Mouse (Mus musculus) gastrocnemius, postnatal 36 days (tissue): Measurements from ENCODE around the gene Dchs1. TPM values are rescaled to one million over a fixed set of nuclear protein-coding genes. Genes with fewer than 3 reads are reported as not detected.

Experiments used
- DNase-seq, 2 experiments: peaks; one replicate each; pipeline ENCODE4 v3.0.0; 2022
- intact Hi-C: fragments of 180-260 bp; cut with DNase I; formaldehyde crosslinking; loops from one replicate; pipeline ENCODE4 v1.15.1; 2025
- long read RNA-seq, 2 experiments: library from polyadenylated mRNA; stranded (forward); transcript quantifications; one replicate each; pipeline ENCODE4 v2.0.0; 2021
- total RNA-seq, 2 experiments: library from RNA; stranded (reverse); gene quantifications; 2 replicates each; pipeline ENCODE4 v1.2.3; 2021

Dchs1 gene
- 1 to 10 TPM; 3.1 to 4.0 TPM for total RNA-seq
- long read RNA-seq, experiment 1, partial matches to known transcripts: 0 of 1 reads
- long read RNA-seq, experiment 1, other reads (novel, unspliced or antisense): 1 of 1 reads
- long read RNA-seq, experiment 2, partial matches to known transcripts: 0 of 2 reads
- long read RNA-seq, experiment 2, other reads (novel, unspliced or antisense): 2 of 2 reads

DNA sequence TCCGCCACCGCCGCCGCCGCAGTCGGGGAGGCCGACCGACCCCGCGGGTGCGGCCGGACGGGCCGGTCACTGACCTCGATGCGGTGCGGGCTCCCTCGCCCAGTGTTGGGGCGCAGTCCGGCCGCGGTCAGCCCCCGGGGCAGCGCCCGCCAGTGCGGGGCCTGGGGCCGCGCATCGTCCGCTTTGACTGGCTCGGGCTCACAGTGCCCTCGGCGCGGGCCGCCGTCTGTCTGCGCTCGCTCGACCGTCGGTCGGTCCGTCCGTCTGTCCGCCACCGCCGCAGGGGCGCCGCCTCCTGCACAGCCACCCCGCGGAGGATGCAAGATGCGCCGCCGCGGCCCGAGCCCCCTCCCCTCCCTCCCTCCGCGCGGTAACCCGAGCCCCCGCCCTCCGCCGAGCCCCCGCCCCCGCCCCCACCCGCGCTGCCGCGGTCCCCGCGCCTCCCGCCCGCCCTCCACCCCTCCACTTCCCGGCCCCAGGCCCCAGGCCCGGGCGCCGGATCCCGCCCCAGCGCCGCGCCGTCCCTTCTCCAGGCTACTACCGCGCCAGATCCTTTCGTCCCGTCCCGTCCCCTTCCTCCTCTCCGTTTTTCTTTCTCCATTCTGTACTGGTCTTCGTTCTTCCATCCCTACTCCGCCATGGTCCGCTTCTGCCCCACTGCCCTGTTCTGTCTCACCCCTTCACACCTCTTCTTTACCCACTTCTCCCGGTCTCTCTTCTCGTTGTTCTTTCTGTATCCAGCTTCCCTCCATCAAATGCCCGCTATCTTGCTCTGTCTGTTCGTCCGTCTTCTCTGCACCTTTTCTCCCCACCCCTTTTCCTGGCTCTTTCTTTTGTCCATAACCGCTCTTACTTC, at the start of gene Dchs1:
Dchs1 (minus strand) TSS at position 370 of the 856 bp plus-strand sequence.
- no peak for DNase-seq
- intact Hi-C loops: no loop called here

DNA sequence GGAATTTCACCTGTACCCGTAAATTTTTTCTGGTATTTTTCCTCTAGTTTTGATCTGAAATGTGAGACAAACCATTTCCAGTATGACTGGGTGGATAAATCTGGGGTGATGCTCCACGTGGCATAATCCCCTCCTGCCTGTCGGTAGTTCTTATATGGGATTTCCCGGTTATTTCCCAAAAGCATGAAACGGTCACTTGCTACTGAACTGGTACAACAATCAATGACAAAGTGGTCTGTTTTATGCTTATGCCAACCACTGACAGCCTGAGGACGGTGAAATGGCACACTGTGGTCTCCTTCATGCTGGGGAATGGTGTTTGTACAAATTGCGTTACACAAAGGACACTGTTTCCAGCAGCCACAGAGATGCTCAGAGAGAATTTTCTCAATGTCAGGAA, 36.8 kb upstream of the Dchs1 start:
- DNase-seq: no peak
- intact Hi-C loops: no loop called here

- intact Hi-C loops: loop anchor here (10.0 kb wide), 1 partner anchor 164 kb away; the partner anchor contains the start of gene Dnhd1
- DNase-seq: no peak
Observed at GRCm38 (mm10) chr7:105818483-105818882, 31.0 kb upstream of the Dchs1 start.

DNA sequence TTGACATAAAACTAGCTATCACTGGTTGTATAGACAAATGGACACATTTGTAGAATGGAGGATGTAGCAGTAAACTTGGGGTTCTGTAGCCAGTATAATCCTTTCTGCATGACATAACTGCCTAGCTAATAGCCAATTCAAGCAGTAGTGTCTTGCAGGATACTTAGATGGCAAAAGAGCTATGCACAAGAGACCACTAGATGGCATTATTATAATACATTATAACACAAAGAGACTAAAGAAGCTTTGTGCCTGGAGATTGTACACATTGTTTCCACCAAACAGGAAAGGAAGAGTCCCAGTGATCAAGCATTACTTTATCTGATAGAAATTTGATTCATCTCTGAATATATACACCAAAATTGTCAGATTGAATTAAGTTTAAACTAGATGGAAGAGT, 29.3 kb upstream of the Dchs1 start:
- no peak for DNase-seq
- intact Hi-C loops: loop anchor here (10.0 kb wide), 1 partner anchor 162 kb away; the partner anchor contains the start of gene Dnhd1

GRCm38 (mm10) chr7:105813326-105813725, 25.9 kb upstream of the Dchs1 start:
- intact Hi-C loops: loop anchor here (5.0 to 10.0 kb wide), 2 partner anchors 159 to 411 kb away; partner anchors contain the start of genes Cnga4, Dnhd1 and Fam160a2
- no peak for DNase-seq

DNA sequence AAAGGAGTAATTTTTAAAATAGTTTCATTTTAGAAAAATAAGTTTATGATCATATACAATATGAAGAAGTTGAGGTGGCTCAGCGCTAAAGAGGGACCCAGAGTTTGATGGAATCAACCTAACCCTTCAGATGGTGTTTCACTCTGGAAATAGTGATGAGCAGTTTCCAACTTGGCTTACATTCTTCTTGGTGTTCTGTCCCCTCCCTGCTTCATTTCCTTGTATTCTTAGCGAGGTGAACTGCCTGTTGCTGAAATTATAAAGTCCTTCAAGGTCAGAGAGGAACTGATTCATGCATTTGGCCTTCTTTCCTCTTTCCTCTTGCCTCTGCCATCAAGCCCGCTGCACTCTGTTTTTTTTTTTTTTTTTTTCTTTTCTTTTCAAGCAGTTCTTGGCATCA, 25.1 kb upstream of the Dchs1 start:
- DNase-seq: no peak
- intact Hi-C loops: loop anchor here (5.0 to 10.0 kb wide), 2 partner anchors 158 to 410 kb away; partner anchors contain the start of genes Cnga4, Dnhd1 and Fam160a2

DNA sequence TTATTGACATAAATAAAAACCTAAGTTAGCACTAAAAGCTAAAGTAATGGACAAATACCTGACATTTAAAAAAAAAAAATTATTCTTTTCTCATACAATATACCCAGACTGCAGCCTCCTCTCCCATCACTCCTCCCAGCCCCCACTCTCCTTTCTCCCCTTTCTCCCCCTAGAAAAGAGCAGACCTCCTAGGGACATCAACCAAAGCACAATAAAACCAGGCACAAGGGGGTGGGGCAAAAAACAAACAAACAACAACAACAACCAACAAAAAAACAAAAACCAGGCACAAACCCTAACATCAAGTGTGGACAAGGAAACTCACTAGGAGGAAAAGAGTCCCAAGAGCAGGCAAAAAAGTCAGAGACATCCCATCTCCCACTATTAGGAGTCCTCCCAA, 24.1 kb upstream of the Dchs1 start:
- intact Hi-C loops: loop anchor here (2.0 to 10.0 kb wide), 3 partner anchors 75 to 409 kb away; partner anchors contain the start of genes Cnga4, Dnhd1, Fam160a2 and Ilk
- DNase-seq: no peak

DNA sequence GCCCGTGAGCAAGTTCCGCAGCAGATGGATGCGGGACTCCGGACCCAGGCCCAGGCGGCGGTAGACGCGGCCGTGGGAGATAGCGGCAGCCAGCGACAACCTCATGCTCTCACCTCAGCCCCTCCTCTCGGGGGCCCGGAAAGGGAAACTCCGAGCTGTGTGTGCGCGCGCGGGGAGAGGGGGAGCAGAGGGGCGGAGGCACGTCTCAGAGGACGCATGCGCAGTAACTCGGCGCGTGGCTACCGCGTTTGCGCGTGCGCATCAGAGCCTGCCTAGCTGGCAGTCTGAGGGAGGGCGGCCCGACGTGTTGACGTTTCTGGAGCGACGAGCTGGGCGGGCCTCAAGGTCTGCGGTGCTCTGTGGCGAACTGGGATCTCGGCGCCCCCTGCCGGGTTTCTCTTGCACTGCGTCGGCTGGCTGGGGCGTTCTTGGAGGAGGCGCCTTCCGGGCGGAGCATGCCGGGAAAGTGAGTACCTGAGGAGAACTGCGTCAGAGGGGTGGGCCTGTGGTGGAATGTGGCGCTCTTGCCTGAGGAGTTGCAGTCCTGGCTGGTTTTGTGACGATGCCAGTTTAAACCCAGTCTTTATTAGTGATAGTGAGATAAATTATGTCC, 23.5 kb upstream of the Dchs1 start, which contains the start of gene Mrpl17:
Mrpl17 (minus strand) TSS at position 223 of the 613 bp plus-strand sequence.
- intact Hi-C loops: loop anchor here (2.0 to 10.0 kb wide), 3 partner anchors 74 to 409 kb away; partner anchors contain the start of genes Cnga4, Dnhd1, Fam160a2 and Ilk
- DNase-seq: peak; percentile 100

- DNase-seq: no peak
- intact Hi-C loops: loop anchor here (2.0 to 10.0 kb wide), 3 partner anchors 74 to 408 kb away; partner anchors contain the start of genes Cnga4, Dnhd1, Fam160a2 and Ilk
Observed at GRCm38 (mm10) chr7:105810280-105810876, 22.9 kb upstream of the Dchs1 start.

- DNase-seq: no peak
- intact Hi-C loops: loop anchor here (2.0 to 10.0 kb wide), 3 partner anchors 73 to 408 kb away; partner anchors contain the start of genes Cnga4, Dnhd1, Fam160a2 and Ilk
Observed at GRCm38 (mm10) chr7:105809836-105810235, 22.4 kb upstream of the Dchs1 start.

GRCm38 (mm10) chr7:105808385-105808784, 20.9 kb upstream of the Dchs1 start:
- DNase-seq: no peak
- intact Hi-C loops: no loop called here

DNA sequence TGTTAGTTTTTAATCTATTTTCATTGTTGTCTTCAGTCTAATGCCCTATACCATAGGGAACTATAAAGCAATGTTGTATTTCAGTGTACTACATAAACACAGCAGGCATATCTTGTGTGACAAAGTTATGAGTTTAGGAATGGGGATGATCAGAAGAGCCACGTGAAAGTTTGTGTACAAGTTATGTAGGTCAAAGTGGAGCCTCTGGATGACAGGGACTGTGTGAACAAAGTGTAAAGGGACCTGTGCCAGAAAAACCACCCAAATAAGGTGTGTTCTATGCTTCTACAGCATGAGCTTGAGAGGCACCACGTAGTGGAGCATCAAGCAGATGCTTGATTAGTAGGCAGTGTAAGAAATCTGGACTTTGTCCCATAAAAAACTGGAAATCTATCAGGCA, 19.3 kb upstream of the Dchs1 start:
- intact Hi-C loops: no loop called here
- no peak for DNase-seq

GRCm38 (mm10) chr7:105806125-105806524, 18.7 kb upstream of the Dchs1 start:
- intact Hi-C loops: no loop called here
- no peak for DNase-seq

DNA sequence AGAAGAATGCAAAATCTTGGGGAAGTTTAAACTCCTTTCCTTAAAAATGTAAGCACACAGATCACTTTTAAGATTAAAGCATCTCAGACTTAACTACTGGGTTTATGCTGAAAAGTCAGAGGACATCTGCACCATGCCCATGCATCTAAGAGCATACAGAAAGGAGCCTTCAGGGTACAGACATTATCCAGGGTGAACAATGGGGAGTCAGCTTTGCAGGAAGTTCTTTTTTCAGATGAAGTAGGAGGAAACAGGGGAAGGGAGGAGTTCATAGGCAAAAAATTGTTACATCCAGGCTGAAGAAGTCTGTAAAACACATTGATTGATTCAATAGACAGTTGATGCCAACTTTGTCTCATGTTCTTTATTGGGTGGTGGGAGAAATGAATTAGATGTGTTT, 16.0 kb upstream of the Dchs1 start:
- intact Hi-C loops: no loop called here
- no peak for DNase-seq

DNA sequence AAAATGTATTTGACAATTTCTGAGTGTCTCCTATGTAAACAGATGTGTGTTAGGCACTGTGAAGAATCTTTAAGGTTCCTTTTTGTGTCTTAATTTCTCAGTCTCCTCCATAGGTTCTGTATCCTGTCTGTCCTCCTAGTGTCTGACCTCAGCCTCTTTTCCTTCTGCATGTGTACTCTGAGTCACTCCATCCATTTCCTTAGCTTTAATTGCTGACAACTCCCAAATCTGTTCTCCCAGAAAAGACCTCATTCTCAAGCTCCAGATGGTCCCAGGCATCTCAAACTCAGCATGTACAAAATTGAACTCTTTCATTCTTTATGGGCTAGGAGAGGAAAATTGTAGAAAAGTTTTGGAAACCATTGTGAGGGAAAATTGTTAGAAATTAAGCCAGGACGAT, 15.3 kb upstream of the Dchs1 start:
- DNase-seq: no peak
- intact Hi-C loops: no loop called here

DNA sequence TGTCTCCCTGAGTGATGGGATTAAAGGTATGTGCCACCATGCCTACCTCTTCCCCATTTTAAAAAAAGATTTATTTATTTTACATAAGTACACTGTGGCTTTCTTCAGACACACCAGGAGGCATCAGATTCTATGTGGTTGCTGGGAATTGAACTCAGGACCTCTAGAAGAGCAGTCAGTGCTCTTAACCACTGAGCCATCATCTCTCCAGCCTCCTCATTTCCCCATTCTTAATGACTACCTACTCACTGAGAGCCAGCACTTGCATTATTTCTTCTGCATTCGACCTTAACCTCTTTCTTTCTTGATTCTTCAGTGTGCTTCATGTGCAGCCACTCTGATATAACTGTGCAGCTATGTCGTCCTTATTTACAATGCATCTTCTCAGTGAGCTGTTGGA, 14.9 kb upstream of the Dchs1 start:
- intact Hi-C loops: no loop called here
- DNase-seq: no peak

GRCm38 (mm10) chr7:105796972-105797371, 9.5 kb upstream of the Dchs1 start:
- intact Hi-C loops: no loop called here
- no peak for DNase-seq

DNA sequence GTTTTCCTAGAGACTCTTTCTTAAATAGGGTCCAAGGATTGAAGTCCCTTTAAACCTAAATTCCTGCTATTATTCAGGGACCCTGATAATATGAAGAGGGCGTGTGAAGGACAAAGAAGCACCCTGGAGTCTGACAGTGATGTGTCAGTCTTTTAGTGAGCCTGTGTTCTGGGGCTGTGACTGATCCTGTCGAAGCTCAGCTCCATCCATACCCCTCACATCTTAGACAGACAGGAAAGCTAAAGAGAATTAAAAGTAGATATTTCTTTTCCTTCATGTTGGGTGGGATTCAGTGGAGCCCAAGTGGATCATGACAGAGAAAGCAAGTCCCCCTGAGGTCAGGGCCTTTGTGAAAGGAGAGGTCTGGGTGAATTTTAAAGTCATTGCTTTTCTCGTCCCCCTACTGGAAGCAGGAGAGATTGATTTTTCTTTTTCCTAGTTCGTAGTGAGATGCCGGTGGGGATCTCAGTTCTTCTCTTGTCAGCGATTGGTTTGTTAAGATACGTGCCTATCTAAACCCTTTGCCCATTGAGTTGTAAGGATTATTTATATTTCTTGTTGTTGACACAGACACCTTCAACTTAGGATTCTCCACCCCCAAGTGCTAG, 8.4 kb upstream of the Dchs1 start:
- intact Hi-C loops: no loop called here
- DNase-seq: no peak

DNA sequence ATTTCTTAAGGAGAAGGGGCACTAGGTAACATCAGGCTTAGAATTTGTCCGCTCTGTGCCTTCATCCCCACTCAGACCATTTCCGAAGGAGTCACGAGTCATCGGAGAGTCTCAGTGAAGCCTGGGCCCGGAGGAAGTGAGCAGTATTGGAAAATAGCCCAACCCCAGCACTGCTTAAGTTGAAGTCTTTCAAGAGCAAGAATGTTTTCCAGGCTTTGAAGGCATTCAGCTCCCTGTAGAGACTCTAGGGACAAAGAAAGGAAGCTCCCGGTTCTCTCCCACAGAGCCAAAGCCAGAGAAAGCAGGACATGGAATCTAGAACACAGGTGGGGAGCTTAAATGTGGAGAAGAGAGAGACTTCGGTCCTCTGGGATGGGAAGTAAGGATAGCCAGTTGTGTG, 6.2 kb upstream of the Dchs1 start:
- no peak for DNase-seq
- intact Hi-C loops: no loop called here

DNA sequence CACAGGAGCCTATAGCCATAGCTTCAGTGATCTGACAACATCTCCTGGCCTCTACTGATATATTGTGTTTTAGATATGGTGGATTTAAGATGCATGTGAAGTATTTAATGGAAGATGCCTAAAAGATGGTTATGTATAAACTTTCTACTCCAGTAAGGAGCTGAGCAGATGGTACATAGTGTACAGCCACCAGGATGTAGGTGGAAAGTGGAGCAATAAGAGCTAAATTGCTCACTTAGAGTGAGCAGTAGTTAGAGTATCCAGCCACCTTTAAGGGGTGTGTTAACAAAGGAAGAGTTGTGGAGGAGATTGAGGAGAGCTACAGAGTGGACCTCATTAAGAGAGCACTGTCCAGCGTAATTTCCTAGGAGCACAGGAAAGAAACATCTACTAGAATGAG, 3.7 kb upstream of the Dchs1 start:
- intact Hi-C loops: no loop called here
- DNase-seq: no peak
